Mouse (Mus musculus) cerebellum, adult 2 months (tissue): ENCODE measurements around the gene Clic5.

ENCODE experiments used
- CTCF ChIP-seq: fragments of 200-500 bp; IDR thresholded peaks from 2 replicates; pipeline ENCODE4 v1.5.1; 2011; ENCODE audit warnings: low read depth, mild to moderate bottlenecking, control low read depth, low read length, moderate library complexity, borderline replicate concordance; ENCODE audit not compliant: insufficient read depth
- POLR2A ChIP-seq: fragments of 200-500 bp; IDR thresholded peaks from 2 replicates; pipeline ENCODE4 v1.6.1; 2011; ENCODE audit warnings: low read length, control low read depth, borderline replicate concordance; ENCODE audit not compliant: insufficient read depth

GRCm38 (mm10) chr17:44186871-44187270 lies 1.5 kb upstream of the Clic5 start:
- TF ChIP-seq CTCF (no peak), POLR2A (no peak)
